Mouse (Mus musculus) heart, adult 2 months (tissue): ENCODE results near the gene Serpinb9b.

Source experiments
- CTCF ChIP-seq: fragments of 200-600 bp; IDR thresholded peaks from 2 replicates; pipeline ENCODE4 v1.8.1; 2022; ENCODE audit warnings: antibody characterized with exemption, mild to moderate bottlenecking, moderate library complexity
- EP300 ChIP-seq: fragments of 200-500 bp; IDR thresholded peaks from 2 replicates; pipeline ENCODE4 v1.6.1; 2011; ENCODE audit warnings: low read depth, low read length, control low read depth; ENCODE audit not compliant: insufficient read depth
- POLR2A ChIP-seq: fragments of 200-500 bp; IDR thresholded peaks from 2 replicates; pipeline ENCODE4 v1.6.1; 2011; ENCODE audit warnings: mild to moderate bottlenecking, low read depth, low read length, control low read depth; ENCODE audit not compliant: insufficient read depth

DNA sequence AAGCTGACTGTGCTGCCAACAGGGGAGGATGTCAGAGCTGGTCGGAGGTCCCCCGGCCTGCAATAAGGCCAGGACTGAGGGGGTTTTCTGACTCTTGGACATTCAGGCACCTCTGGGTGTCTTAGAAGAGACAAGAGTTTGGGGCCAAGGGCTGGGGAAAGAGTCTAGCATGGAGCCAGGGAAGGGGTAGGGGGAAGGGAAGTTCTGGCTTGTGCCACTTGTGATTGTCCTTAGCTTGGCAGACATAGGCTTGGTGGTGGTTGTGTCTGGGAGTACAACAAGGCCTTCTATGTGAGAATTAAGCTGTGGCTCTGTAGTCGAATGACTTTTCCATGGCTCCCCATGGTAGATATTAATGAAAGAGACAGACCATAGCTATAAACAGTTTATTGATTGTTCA lies 16.3 kb downstream of the Serpinb9b start:
- TF ChIP-seq POLR2A = no peak
- TF ChIP-seq CTCF = no peak
- TF ChIP-seq EP300 = no peak
